Mouse (Mus musculus) embryonic facial prominence, embryonic 15.5 days (tissue): ENCODE results near the gene Lrfn4. TPM values are rescaled to one million over a fixed set of nuclear protein-coding genes. Genes with fewer than 3 reads are reported as not detected.

Source experiments
- ATAC-seq: fragments of 200-750 bp; cut with Nextera tagmentation; 2 replicates; pipeline ENCODE4 v1.8.0; 2017; ENCODE audit warnings: low read depth, moderate TSS enrichment; ENCODE audit not compliant: insufficient number of reproducible peaks, low FRiP score, low TSS enrichment
- H3K27ac ChIP-seq: fragments of 300-500 bp; sonication (generic); replicated peaks from 2 replicates; pipeline ENCODE4 v1.5.1; 2015; ENCODE audit warnings: mild to moderate bottlenecking, inconsistent platforms
- H3K27me3 ChIP-seq: fragments of 300-500 bp; sonication (generic); 2 replicates; pipeline ENCODE4 v1.6.1; 2015; ENCODE audit warnings: inconsistent platforms
- H3K36me3 ChIP-seq: fragments of 300-500 bp; sonication (generic); 2 replicates; pipeline ENCODE4 v1.6.1; 2015; ENCODE audit warnings: mild to moderate bottlenecking, inconsistent platforms
- H3K4me1 ChIP-seq: fragments of 300-500 bp; sonication (generic); 2 replicates; pipeline ENCODE4 v1.6.1; 2015; ENCODE audit warnings: inconsistent platforms
- H3K4me2 ChIP-seq: fragments of 300-500 bp; sonication (generic); replicated peaks from 2 replicates; pipeline ENCODE4 v1.6.1; 2015; ENCODE audit warnings: mild to moderate bottlenecking, inconsistent platforms
- H3K4me3 ChIP-seq: fragments of 300-500 bp; sonication (generic); replicated peaks from 2 replicates; pipeline ENCODE4 v1.5.1; 2015; ENCODE audit warnings: mild to moderate bottlenecking, inconsistent platforms
- H3K9ac ChIP-seq: fragments of 300-500 bp; sonication (generic); 2 replicates; pipeline ENCODE4 v1.6.1; 2015; ENCODE audit warnings: inconsistent platforms
- H3K9me3 ChIP-seq: fragments of 300-500 bp; sonication (generic); replicated peaks from 2 replicates; pipeline ENCODE4 v1.6.1; 2016; ENCODE audit warnings: inconsistent platforms
- WGBS: fragments of 180-500 bp; shearing (Covaris S2); methylation state at CpG from one replicate; pipeline ENCODE4 v1.1.7; 2015; 5-methylcytosine and 5-hydroxymethylcytosine counted together
- polyA plus RNA-seq: library from polyadenylated mRNA; unstranded; fragments of >200 nt; fragmentation: Nextera tagmentation; extraction: Ambion mirVana; gene quantifications from 2 replicates; pipeline ENCODE4 v1.2.1, GENCODE M21; 2015

Lrfn4 gene
- polyA plus RNA-seq, 1 experiment from 2014 or later, result 7.6 TPM

- Histone ChIP-seq H3K4me2 (no peak overlapping the region), H3K9ac (no peak overlapping the region), H3K4me1 (peaks cover 32% of the 10 kb centered on the region), H3K9me3 (no peaks in the 10 kb centered on the region), H3K36me3 (peaks cover 33% of the 10 kb centered on the region), H3K4me3 (no peak overlapping the region), H3K27ac (no peak overlapping the region), H3K27me3 (no peaks in the 10 kb centered on the region)
- ATAC-seq, result no peak
- WGBS, result 91% methylated on average over 9 of the region's 9 CpGs
Measured at GRCm38 (mm10) chr19:4623419-4623818, 8.0 kb upstream of the Lrfn4 start.

DNA sequence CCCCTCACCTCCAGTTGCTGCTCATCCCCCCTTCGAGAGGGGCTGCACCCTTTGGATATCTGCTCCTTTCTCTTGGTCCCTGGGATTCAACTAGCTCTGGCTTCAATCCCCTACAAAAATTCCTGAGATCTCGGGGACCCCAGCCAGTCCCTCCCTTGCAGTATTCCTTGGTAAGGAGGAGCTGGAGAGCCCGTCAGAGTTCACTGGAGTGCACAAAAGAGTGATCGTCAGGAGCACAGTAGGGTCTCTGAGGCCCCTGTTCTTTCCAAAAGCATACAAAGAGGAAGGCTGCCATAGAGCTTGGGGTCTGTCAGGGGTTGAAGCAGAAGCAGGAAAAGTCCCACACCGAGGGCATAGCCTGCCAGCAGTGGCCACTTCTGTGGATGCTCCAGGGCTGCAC lies 7.3 kb upstream of the Lrfn4 start:
- H3K4me3 ChIP-seq, result no peak overlapping the region
- ATAC-seq, result no peak

GRCm38 (mm10) chr19:4620721-4621120 lies 5.3 kb upstream of the Lrfn4 start:
- ATAC-seq, result no peak
- 89% methylated on average over 7 of the region's 7 CpGs for WGBS
- H3K4me1 ChIP-seq, result peaks cover 26% of the 10 kb centered on the region
- H3K27ac ChIP-seq, result no peak overlapping the region
- H3K36me3 ChIP-seq, result peaks cover 33% of the 10 kb centered on the region
- H3K4me3 ChIP-seq, result no peak overlapping the region
- H3K9ac ChIP-seq, result no peak overlapping the region
- H3K27me3 ChIP-seq, result no peaks in the 10 kb centered on the region
- H3K4me2 ChIP-seq, result no peak overlapping the region
- H3K9me3 ChIP-seq, result no peaks in the 10 kb centered on the region

More for the DNA sequence above, 7.3 kb upstream of the Lrfn4 start:
- Histone ChIP-seq H3K9ac (no peak overlapping the region), H3K9me3 (no peaks in the 10 kb centered on the region), H3K4me2 (no peak overlapping the region), H3K4me1 (peaks cover 29% of the 10 kb centered on the region), H3K36me3 (peaks cover 33% of the 10 kb centered on the region), H3K27ac (no peak overlapping the region), H3K27me3 (no peaks in the 10 kb centered on the region)
- 79% methylated on average over 5 of the region's 5 CpGs for WGBS

DNA sequence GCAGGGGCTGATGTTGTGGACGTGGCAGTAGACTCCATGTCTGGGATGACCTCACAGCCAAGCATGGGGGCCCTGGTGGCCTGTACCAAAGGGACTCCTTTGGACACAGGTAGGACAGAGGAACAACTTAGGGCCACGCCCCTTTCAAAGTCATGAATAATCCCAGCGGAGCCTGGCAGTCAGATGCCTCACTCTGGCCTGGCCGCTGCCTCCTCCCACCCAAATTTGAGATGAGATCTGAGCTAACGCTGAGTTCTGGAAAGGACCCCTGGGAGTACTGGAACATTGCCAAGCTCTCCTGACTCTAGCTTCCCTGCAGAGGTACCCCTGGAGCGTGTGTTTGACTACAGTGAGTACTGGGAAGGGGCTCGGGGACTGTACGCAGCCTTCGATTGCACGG lies 4.0 kb upstream of the Lrfn4 start:
- Histone ChIP-seq H3K4me3 (no peak overlapping the region), H3K4me2 (no peak overlapping the region), H3K27me3 (no peaks in the 10 kb centered on the region), H3K27ac (no peak overlapping the region), H3K9ac (no peak overlapping the region), H3K36me3 (peaks cover 33% of the 10 kb centered on the region), H3K9me3 (no peaks in the 10 kb centered on the region), H3K4me1 (peaks cover 24% of the 10 kb centered on the region)
- ATAC-seq, result no peak
- 72% methylated on average over 10 of the region's 10 CpGs for WGBS

- no peak overlapping the region for H3K27ac ChIP-seq
- WGBS, result 32% methylated on average over 18 of the region's 18 CpGs
- H3K4me1 ChIP-seq, result peaks cover 26% of the 10 kb centered on the region
- H3K4me3 ChIP-seq, result no peak overlapping the region
- no peaks in the 10 kb centered on the region for H3K27me3 ChIP-seq
- H3K4me2 ChIP-seq, result no peak overlapping the region
- peaks cover 30% of the 10 kb centered on the region for H3K36me3 ChIP-seq
- no peaks in the 10 kb centered on the region for H3K9me3 ChIP-seq
- ATAC-seq, result no peak
- H3K9ac ChIP-seq, result no peak overlapping the region
Measured at GRCm38 (mm10) chr19:4618183-4618582, 2.7 kb upstream of the Lrfn4 start.

GRCm38 (mm10) chr19:4616546-4616945 lies 1.1 kb upstream of the Lrfn4 start:
- Histone ChIP-seq H3K4me1 (peaks cover 41% of the 10 kb centered on the region), H3K27me3 (no peaks in the 10 kb centered on the region), H3K4me3 (no peak overlapping the region), H3K9me3 (no peaks in the 10 kb centered on the region), H3K36me3 (peaks cover 34% of the 10 kb centered on the region), H3K27ac (peak overlapping the region; percentile 90), H3K4me2 (peak overlapping the region; percentile 75; the same call in 1 of the 2 replicates), H3K9ac (no peak overlapping the region)
- 34% methylated on average over 4 of the region's 4 CpGs for WGBS
- ATAC-seq, result no peak

DNA sequence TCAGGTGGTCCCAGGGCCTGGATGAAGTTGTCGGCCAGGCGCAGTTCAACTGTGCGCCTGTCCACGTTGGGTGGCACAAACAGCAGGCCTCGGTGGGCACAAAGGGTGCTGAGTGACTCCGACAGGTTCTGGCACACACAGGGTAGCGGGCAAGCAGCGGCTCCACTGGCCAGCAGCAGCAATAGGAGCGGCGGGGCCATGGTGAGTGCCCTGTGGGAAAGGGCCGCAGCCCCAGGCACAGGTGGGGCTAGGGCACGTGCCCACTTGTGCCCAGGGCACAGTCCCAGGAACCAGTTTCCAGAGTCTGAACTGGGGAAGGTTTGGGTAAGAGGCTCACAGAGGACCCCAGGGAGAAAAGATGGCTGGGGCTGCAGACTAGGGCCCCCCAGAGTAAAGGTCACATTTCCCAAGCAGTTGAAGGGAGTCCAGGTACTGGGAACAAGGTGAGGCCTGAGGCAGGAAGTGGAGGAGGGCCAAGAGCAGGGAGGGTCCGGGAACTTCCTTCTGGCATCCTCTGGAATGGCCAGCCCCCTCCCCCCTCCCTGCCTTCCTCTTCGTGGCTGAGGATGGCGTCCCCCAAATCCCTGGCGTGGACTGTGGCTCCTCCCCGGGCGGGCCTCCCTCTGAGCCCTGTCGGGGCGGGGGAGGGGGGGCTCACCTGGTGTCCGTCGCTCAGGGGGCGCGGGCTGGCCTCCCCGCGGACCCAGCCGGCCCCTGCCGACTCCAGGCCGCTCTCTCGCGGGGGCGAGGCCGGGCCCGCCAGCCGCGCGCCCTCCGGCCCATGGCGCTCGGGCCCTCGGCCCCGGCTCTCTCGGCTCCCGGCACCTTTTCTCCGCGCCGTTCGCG lies 939 bp downstream of the Lrfn4 start:
- ATAC-seq, result 0 out of 2 replicates have a peak, but pooled peaks have one; percentile 3
- Histone ChIP-seq H3K4me1 (peaks cover 41% of the 10 kb centered on the region), H3K27ac (peak overlapping the region; percentile 90), H3K4me2 (peak overlapping the region; percentile 75), H3K36me3 (peaks cover 29% of the 10 kb centered on the region), H3K4me3 (peak overlapping the region; percentile 86), H3K9me3 (no peaks in the 10 kb centered on the region), H3K9ac (peak overlapping the region; percentile 91), H3K27me3 (no peaks in the 10 kb centered on the region)
- WGBS, result 16% methylated on average over 42 of the region's 49 CpGs

DNA sequence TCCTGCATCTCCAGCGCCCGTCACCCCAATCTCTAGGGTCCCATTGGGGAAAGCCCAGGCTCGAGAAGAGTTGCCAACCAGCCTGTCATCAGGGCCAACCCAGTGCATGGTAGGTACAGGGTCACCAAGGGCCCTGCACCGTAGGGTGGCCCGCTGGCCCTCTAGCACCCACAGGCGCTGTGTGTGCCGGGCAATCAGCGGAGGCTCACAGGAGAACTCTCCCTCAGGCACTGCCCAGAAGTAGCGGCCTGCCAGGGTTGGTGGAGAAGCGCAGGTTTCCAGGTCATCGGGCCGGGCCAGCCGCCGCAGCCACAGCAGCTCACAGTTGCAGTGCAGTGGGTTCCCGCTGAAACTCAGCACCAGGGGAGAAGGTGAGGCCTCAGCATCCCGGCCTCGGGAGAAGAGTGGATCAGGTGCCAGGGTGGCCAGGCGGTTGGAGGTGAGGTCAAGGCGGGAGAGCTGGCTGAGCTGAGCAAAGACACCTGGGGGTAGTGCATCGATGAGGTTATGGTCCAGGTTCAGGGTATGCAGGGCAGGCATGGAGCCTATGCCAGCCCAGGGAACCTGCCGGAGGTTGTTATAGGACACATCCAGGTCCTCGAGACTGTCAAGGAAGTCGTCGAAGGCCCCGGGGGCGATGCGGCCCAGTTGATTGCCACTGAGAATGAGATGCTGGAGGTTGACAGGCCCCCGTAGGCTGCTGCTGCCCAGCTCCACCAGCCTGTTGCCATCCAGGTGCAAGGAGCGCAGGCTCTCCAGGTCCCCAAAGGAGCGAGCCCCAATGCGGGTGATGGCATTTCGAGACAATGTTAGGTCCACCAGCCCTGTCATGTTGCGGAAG lies 1.8 kb downstream of the Lrfn4 start:
- Histone ChIP-seq H3K9ac (no peak overlapping the region), H3K27me3 (no peaks in the 10 kb centered on the region)

DNA sequence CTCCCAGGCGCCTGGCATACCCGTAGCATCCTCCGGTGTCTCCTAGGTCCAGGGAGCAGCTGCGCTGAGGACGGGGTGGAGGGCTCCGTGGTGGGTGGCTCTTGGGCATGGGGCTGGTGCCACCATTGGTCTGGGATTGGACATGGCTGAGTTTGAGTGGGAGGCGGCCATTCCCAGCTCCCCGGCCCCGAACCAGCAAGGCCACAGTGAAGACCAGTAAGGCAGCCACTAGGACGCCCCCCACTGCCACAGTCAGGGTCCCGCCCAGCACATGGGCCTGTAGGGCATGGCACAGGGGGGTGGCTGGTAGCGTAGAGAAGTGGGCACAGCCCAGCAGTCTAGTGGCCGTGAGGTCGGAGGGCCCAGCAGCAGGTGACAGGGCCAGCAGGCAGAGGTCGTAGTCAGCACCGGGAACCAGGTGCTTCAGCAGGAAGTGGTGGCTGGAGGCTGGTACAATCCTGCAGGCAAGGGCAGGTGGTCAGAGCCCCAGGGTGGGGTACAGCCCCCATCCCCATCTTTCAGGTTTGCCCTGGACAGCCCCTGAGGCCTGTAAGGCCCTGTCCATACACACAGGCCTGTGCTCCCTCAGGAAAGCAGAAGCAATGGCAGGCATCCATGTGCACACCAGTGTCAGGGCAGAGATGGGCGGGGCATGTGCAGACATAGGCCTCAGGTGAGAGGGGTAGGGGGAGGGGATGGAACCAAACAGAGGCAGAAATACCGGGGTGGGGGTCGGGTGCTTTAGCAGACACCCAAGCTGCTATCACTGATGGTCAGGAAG lies 3.1 kb downstream of the Lrfn4 start:
- Histone ChIP-seq H3K9ac (no peak overlapping the region), H3K4me3 (no peak overlapping the region), H3K4me1 (peaks cover 41% of the 10 kb centered on the region), H3K4me2 (no peak overlapping the region), H3K9me3 (no peaks in the 10 kb centered on the region), H3K27ac (no peak overlapping the region), H3K27me3 (no peaks in the 10 kb centered on the region), H3K36me3 (peaks cover 29% of the 10 kb centered on the region)
- 84% methylated on average over 19 of the region's 19 CpGs for WGBS
- no peak for ATAC-seq

More for the DNA sequence above, 1.8 kb downstream of the Lrfn4 start:
- H3K27ac ChIP-seq, result no peak overlapping the region
- peaks cover 41% of the 10 kb centered on the region for H3K4me1 ChIP-seq
- H3K9me3 ChIP-seq, result no peaks in the 10 kb centered on the region
- ATAC-seq, result no peak
- H3K4me2 ChIP-seq, result peak overlapping the region; percentile 75
- peak overlapping the region; percentile 86 for H3K4me3 ChIP-seq
- WGBS, result 84% methylated on average over 33 of the region's 33 CpGs
- peaks cover 29% of the 10 kb centered on the region for H3K36me3 ChIP-seq

DNA sequence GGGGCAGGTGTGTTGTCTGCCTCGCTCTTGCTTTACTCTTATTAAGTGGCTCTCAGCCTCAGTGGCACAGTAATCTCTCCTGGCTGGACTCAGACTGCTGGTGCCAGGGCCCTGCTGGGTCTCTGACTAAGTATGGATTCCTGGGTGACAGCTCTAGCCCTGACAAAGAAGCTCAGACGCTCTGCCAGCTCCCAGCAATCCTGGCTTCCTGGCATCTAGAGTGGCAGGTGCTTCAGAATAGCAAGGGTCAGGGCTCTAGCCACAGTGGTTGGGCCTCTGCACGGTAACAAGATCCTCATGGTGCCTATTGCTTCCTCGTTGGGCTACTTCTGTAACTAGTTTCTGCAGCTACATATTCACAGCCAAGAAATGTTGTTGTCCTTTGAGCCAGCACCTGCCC lies 5.4 kb downstream of the Lrfn4 start:
- no peak for ATAC-seq
- Histone ChIP-seq H3K4me1 (peaks cover 32% of the 10 kb centered on the region), H3K27ac (no peak overlapping the region), H3K4me3 (no peak overlapping the region), H3K27me3 (no peaks in the 10 kb centered on the region), H3K4me2 (no peak overlapping the region), H3K36me3 (peaks cover 29% of the 10 kb centered on the region), H3K9me3 (no peaks in the 10 kb centered on the region), H3K9ac (no peak overlapping the region)
- WGBS, result 58% methylated on average over 4 of the region's 4 CpGs

DNA sequence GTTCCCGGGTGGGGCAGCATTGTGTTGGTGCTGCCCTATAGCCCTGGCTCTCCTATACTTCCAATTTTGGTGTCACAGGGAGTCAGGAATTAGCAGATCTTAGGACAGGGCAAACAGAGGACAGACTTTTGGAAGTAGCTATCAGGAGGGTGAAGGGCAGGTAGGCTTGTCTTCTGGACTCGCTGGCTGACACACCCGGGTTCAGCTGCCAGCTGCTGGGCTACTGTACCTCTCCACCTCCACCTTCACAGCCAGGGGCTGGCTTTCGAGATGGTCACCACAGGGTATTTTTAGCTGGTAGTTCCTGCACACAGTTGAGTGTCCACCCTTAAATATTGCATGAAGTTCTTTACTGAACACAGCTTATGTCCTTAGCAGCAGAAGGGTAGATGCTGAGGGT lies 7.0 kb downstream of the Lrfn4 start:
- no peaks in the 10 kb centered on the region for H3K27me3 ChIP-seq
- peaks cover 31% of the 10 kb centered on the region for H3K4me1 ChIP-seq
- no peak overlapping the region for H3K4me3 ChIP-seq
- H3K36me3 ChIP-seq, result peaks cover 26% of the 10 kb centered on the region
- no peaks in the 10 kb centered on the region for H3K9me3 ChIP-seq
- ATAC-seq, result no peak
- H3K27ac ChIP-seq, result no peak overlapping the region
- H3K4me2 ChIP-seq, result no peak overlapping the region
- WGBS, result 87% methylated on average over 4 of the region's 4 CpGs
- no peak overlapping the region for H3K9ac ChIP-seq
